Mouse (Mus musculus) lung, embryonic 14.5 days (tissue): ENCODE measurements around the gene Isca2. TPM values are rescaled to one million over a fixed set of nuclear protein-coding genes. Genes with fewer than 3 reads are reported as not detected.

Experiments
- ATAC-seq: fragments of 200-750 bp; cut with Nextera tagmentation; 2 replicates; pipeline ENCODE4 v1.8.0; 2017; ENCODE audit warnings: mild to moderate bottlenecking, moderate TSS enrichment, moderate library complexity; ENCODE audit not compliant: insufficient read depth
- DNase-seq: peaks from one replicate; pipeline ENCODE4 v3.0.0-alpha.2; 2015
- H3K27ac ChIP-seq: fragments of 300-500 bp; sonication (generic); 2 replicates; pipeline ENCODE4 v1.5.1; 2014; ENCODE audit warnings: low read depth, mild to moderate bottlenecking, moderate library complexity
- H3K27me3 ChIP-seq: fragments of 300-500 bp; sonication (generic); 2 replicates; pipeline ENCODE4 v1.6.1; 2014; ENCODE audit warnings: low read length, control low read depth; ENCODE audit not compliant: insufficient read depth
- H3K36me3 ChIP-seq: fragments of 300-500 bp; sonication (generic); 2 replicates; pipeline ENCODE4 v1.6.1; 2014; ENCODE audit warnings: control low read depth; ENCODE audit not compliant: insufficient read depth
- H3K4me1 ChIP-seq: fragments of 300-500 bp; sonication (generic); 2 replicates; pipeline ENCODE4 v1.6.1; 2014; ENCODE audit warnings: antibody characterized with exemption, control low read depth; ENCODE audit not compliant: insufficient read depth
- H3K4me2 ChIP-seq: fragments of 300-500 bp; sonication (generic); 2 replicates; pipeline ENCODE4 v1.6.1; 2014; ENCODE audit warnings: mild to moderate bottlenecking
- H3K4me3 ChIP-seq: fragments of 300-500 bp; sonication (generic); 2 replicates; pipeline ENCODE4 v1.5.1; 2014; ENCODE audit warnings: low read depth, low read length
- H3K9ac ChIP-seq: fragments of 300-500 bp; sonication (generic); 2 replicates; pipeline ENCODE4 v1.6.1; 2014
- H3K9me3 ChIP-seq: fragments of 300-500 bp; sonication (generic); 2 replicates; pipeline ENCODE4 v1.6.1; 2016; ENCODE audit warnings: low read depth, low read length, control low read depth
- CTCF ChIP-seq: IDR thresholded peaks from 2 replicates; pipeline ENCODE4 v1.5.1; 2016; ENCODE audit warnings: antibody characterized with exemption, low read depth
- WGBS: fragments of 180-500 bp; shearing (Covaris S2); extraction: QIAGEN DNeasy Blood & Tissue Kit; methylation state at CpG from one replicate; pipeline ENCODE4 v1.1.7; 2014; 5-methylcytosine and 5-hydroxymethylcytosine counted together
- polyA plus RNA-seq: library from polyadenylated mRNA; unstranded; fragments of >200 nt; fragmentation: Nextera tagmentation; extraction: Ambion mirVana; gene quantifications from 2 replicates; pipeline ENCODE4 v1.2.1, GENCODE M21; 2014

Isca2 gene
- polyA plus RNA-seq, 1 experiment from 2014 or later, result 131 TPM

- Histone ChIP-seq H3K4me1 (no peaks in the 10 kb centered on the region; the same call in 1 of the 2 replicates), H3K27me3 (no peaks in the 10 kb centered on the region), H3K36me3 (peaks cover 73% of the 10 kb centered on the region), H3K9ac (no peak overlapping the region), H3K4me2 (no peak overlapping the region), H3K27ac (no peak overlapping the region), H3K4me3 (no peak overlapping the region), H3K9me3 (no peaks in the 10 kb centered on the region)
- ATAC-seq (no peak), DNase-seq (no peak)
- no peak for TF ChIP-seq CTCF
- WGBS, result 76% methylated on average over 5 of the region's 5 CpGs
These were observed 10.5 kb upstream of the Isca2 start for GRCm38 (mm10) chr12:84762532-84762931.

GRCm38 (mm10) chr12:84763577-84764218, 9.4 kb upstream of the Isca2 start:
- peaks cover 68% of the 10 kb centered on the region for H3K36me3 ChIP-seq
- TF ChIP-seq CTCF, result no peak

GRCm38 (mm10) chr12:84764756-84765155, 8.3 kb upstream of the Isca2 start:
- ATAC-seq, result no peak
- H3K27ac ChIP-seq, result no peak overlapping the region
- no peak for TF ChIP-seq CTCF
- no peaks in the 10 kb centered on the region for H3K9me3 ChIP-seq
- peaks cover 69% of the 10 kb centered on the region for H3K36me3 ChIP-seq
- no peak overlapping the region for H3K4me3 ChIP-seq
- H3K4me2 ChIP-seq, result no peak overlapping the region
- 84% methylated on average over 7 of the region's 7 CpGs for WGBS
- no peak for DNase-seq
- H3K9ac ChIP-seq, result no peak overlapping the region
- H3K27me3 ChIP-seq, result no peaks in the 10 kb centered on the region
- H3K4me1 ChIP-seq, result peaks cover 3% of the 10 kb centered on the region; the same call in 1 of the 2 replicates

More at GRCm38 (mm10) chr12:84763577-84764218, 9.4 kb upstream of the Isca2 start:
- H3K27me3 ChIP-seq, result no peaks in the 10 kb centered on the region
- WGBS, result 75% methylated on average over 13 of the region's 13 CpGs
- no peak overlapping the region for H3K4me3 ChIP-seq
- H3K4me1 ChIP-seq, result peaks cover 3% of the 10 kb centered on the region; the same call in 1 of the 2 replicates
- no peak overlapping the region for H3K9ac ChIP-seq
- ATAC-seq (no peak), DNase-seq (no peak)
- H3K4me2 ChIP-seq, result no peak overlapping the region
- no peak overlapping the region for H3K27ac ChIP-seq
- H3K9me3 ChIP-seq, result no peaks in the 10 kb centered on the region

GRCm38 (mm10) chr12:84765506-84765905, 7.5 kb upstream of the Isca2 start:
- Histone ChIP-seq H3K27ac (no peak overlapping the region), H3K9ac (no peak overlapping the region), H3K27me3 (no peaks in the 10 kb centered on the region), H3K4me1 (peaks cover 6% of the 10 kb centered on the region; the same call in 1 of the 2 replicates), H3K9me3 (no peaks in the 10 kb centered on the region), H3K36me3 (peaks cover 67% of the 10 kb centered on the region), H3K4me2 (no peak overlapping the region), H3K4me3 (no peak overlapping the region)
- ATAC-seq (no peak), DNase-seq (no peak)
- 88% methylated on average over 15 of the region's 15 CpGs for WGBS
- TF ChIP-seq CTCF, result no peak

GRCm38 (mm10) chr12:84766113-84766735, 6.8 kb upstream of the Isca2 start:
- Histone ChIP-seq H3K27ac (no peak overlapping the region), H3K4me2 (no peak overlapping the region), H3K27me3 (no peaks in the 10 kb centered on the region), H3K4me3 (no peak overlapping the region), H3K36me3 (peaks cover 62% of the 10 kb centered on the region), H3K9ac (no peak overlapping the region), H3K9me3 (no peaks in the 10 kb centered on the region), H3K4me1 (peaks cover 12% of the 10 kb centered on the region; the same call in 1 of the 2 replicates)
- 65% methylated on average over 5 of the region's 5 CpGs for WGBS
- no peak for ATAC-seq
- no peak for DNase-seq
- no peak for TF ChIP-seq CTCF

GRCm38 (mm10) chr12:84767510-84767909, 5.5 kb upstream of the Isca2 start:
- ATAC-seq, result no peak
- DNase-seq, result no peak
- Histone ChIP-seq H3K4me1 (peaks cover 14% of the 10 kb centered on the region; the same call in 1 of the 2 replicates), H3K4me2 (no peak overlapping the region), H3K9me3 (no peaks in the 10 kb centered on the region), H3K27me3 (no peaks in the 10 kb centered on the region), H3K4me3 (no peak overlapping the region), H3K9ac (no peak overlapping the region), H3K27ac (no peak overlapping the region), H3K36me3 (peaks cover 55% of the 10 kb centered on the region)
- TF ChIP-seq CTCF, result no peak
- WGBS, result 79% methylated on average over 6 of the region's 6 CpGs

GRCm38 (mm10) chr12:84769624-84770023, 3.4 kb upstream of the Isca2 start:
- Histone ChIP-seq H3K4me2 (peak overlapping the region; percentile 37), H3K4me1 (peaks cover 20% of the 10 kb centered on the region; the same call in 1 of the 2 replicates), H3K9me3 (no peaks in the 10 kb centered on the region), H3K27ac (peak overlapping the region; percentile 50; the same call in 1 of the 2 replicates), H3K36me3 (peaks cover 36% of the 10 kb centered on the region), H3K27me3 (no peaks in the 10 kb centered on the region), H3K4me3 (no peak overlapping the region), H3K9ac (no peak overlapping the region)
- no peak for TF ChIP-seq CTCF
- peak; percentile 53 for DNase-seq
- ATAC-seq, result no peak
- WGBS, result 58% methylated on average over 7 of the region's 7 CpGs
